Mouse (Mus musculus): Measurements from ENCODE around the gene Negr1. TPM values are rescaled to one million over a fixed set of nuclear protein-coding genes. Genes with fewer than 3 reads are reported as not detected.
"Not testable (repeated sequence)": the region's sequence is repeated elsewhere in the genome, so short reads cannot be mapped to it uniquely, and the experiment has no call there.

The Negr1 gene
- total and polyA plus RNA-seq, 3 experiments: not detected

GRCm38 (mm10) chr3:157044565-157044964 lies 483.0 kb downstream of the Negr1 start:
- dilution Hi-C loops (cut with MboI; ENCODE audit: extremely low pct_ligation_motif_present, extremely low pct_unique_long_range_greater_than_20kb, low sequenced_read_pairs): no loop called here

DNA sequence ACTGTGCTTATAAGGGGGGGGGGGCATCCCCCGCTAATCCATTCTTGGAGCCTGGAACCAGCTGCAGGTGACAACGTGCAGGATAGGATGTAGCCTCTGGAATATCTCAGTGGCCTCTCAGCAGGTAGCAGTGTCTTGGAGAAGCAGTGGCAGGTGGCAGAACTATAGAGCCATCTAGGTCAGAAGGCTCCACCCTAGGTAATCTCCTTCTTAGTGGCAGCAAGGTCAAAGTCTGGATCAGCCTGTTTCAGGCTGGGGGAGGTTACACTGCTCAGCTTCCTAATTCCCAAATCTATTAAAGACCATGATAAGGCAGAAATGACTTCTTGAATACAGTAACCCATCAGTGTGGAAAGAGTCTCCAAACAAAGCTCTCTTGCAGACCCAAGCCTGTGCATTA lies 502.8 kb downstream of the Negr1 start:
- DNase-seq (ENCODE audit: extremely low read depth); H3K4me1 ChIP-seq (ENCODE audit: control insufficient read depth in 1 of 2, insufficient read depth in 2 of 2); in situ Hi-C loops (cut with MboI; ENCODE audit: low pct_ligation_motif_present, low pct_unique_long_range_greater_than_20kb, low sequenced_read_pairs); H3K4me3 ChIP-seq (replicated peaks in 1 of 3; ENCODE audit: low read depth in 2 of 3, low read length in 2 of 3, poor library complexity in 1 of 3); dilution Hi-C loops (cut with MboI; ENCODE audit: extremely low pct_ligation_motif_present, extremely low pct_unique_long_range_greater_than_20kb, low sequenced_read_pairs); H3K36me3 ChIP-seq (replicated peaks in 1 of 2; ENCODE audit: control insufficient read depth in 1 of 2, insufficient read depth in 1 of 2, low read length in 1 of 2); H3K9ac ChIP-seq (ENCODE audit: insufficient read depth, low read depth); H3K4me2 ChIP-seq (ENCODE audit: insufficient read depth, low read depth, poor library complexity, severe bottlenecking); H3K79me2 ChIP-seq (replicated peaks; ENCODE audit: control insufficient read depth, extremely low read depth, insufficient read depth, poor library complexity, severe bottlenecking); H3K27ac ChIP-seq (ENCODE audit: insufficient read depth, low read depth); H3K27me3 ChIP-seq (replicated peaks); H3K9me3 ChIP-seq (replicated peaks; ENCODE audit: low read length): not testable (repeated sequence)

More at GRCm38 (mm10) chr3:157044565-157044964, 483.0 kb downstream of the Negr1 start:
- Histone ChIP-seq H3K4me2 (ENCODE audit: insufficient read depth, low read depth, poor library complexity, severe bottlenecking) (no peak overlapping the region), H3K79me2 (replicated peaks; ENCODE audit: control insufficient read depth, extremely low read depth, insufficient read depth, poor library complexity, severe bottlenecking) (no peaks in the 10 kb centered on the region), H3K4me3 (replicated peaks in 1 of 3; ENCODE audit: low read depth in 2 of 3, low read length in 2 of 3, poor library complexity in 1 of 3) (no peak overlapping the region), H3K27me3 (replicated peaks) (no peaks in the 10 kb centered on the region), H3K4me1 (ENCODE audit: control insufficient read depth in 1 of 2, insufficient read depth in 2 of 2) (no peaks in the 10 kb centered on the region), H3K9ac (ENCODE audit: insufficient read depth, low read depth) (no peak overlapping the region), H3K27ac (ENCODE audit: insufficient read depth, low read depth) (no peak overlapping the region), H3K36me3 (replicated peaks in 1 of 2; ENCODE audit: control insufficient read depth in 1 of 2, insufficient read depth in 1 of 2, low read length in 1 of 2) (no peaks in the 10 kb centered on the region), H3K9me3 (replicated peaks; ENCODE audit: low read length) (no peaks in the 10 kb centered on the region)
- TF ChIP-seq USF2 (conservative IDR thresholded peaks at IDR 0.05; ENCODE audit: low read depth, low read length): no peak
- no peak for DNase-seq (ENCODE audit: extremely low read depth)
- in situ Hi-C loops (cut with MboI; ENCODE audit: low pct_ligation_motif_present, low pct_unique_long_range_greater_than_20kb, low sequenced_read_pairs): no loop called here

DNA sequence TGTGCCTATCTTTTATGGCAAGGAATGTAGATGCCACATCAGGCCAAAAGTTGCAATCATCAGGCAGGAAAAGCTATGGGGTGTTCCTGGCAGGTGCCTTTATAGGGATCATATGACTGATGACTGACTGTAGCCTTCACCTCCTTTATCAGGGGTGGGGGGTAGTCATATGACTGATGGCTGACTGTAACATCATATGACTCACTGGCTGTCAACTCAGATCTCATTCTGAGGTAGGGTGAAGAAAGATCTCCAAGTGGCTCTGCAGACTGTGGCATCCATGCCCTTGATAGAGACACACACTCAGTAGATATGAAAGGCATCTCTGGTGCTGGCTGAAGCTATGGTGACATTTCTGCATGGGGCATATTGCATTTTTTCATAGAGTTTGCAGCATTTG lies 504.7 kb downstream of the Negr1 start:
- Histone ChIP-seq H3K4me3 (replicated peaks in 1 of 3; ENCODE audit: low read depth in 2 of 3, low read length in 2 of 3, poor library complexity in 1 of 3) (no peak overlapping the region), H3K4me1 (ENCODE audit: control insufficient read depth in 1 of 2, insufficient read depth in 2 of 2) (no peaks in the 10 kb centered on the region), H3K36me3 (replicated peaks in 1 of 2; ENCODE audit: control insufficient read depth in 1 of 2, insufficient read depth in 1 of 2, low read length in 1 of 2) (no peaks in the 10 kb centered on the region), H3K4me2 (ENCODE audit: insufficient read depth, low read depth, poor library complexity, severe bottlenecking) (no peak overlapping the region), H3K9me3 (replicated peaks; ENCODE audit: low read length) (no peaks in the 10 kb centered on the region), H3K9ac (ENCODE audit: insufficient read depth, low read depth) (no peak overlapping the region), H3K27ac (ENCODE audit: insufficient read depth, low read depth) (no peak overlapping the region), H3K27me3 (replicated peaks) (no peaks in the 10 kb centered on the region), H3K79me2 (replicated peaks; ENCODE audit: control insufficient read depth, extremely low read depth, insufficient read depth, poor library complexity, severe bottlenecking) (no peaks in the 10 kb centered on the region)
- dilution Hi-C loops (cut with MboI; ENCODE audit: extremely low pct_ligation_motif_present, extremely low pct_unique_long_range_greater_than_20kb, low sequenced_read_pairs) (no loop called here), in situ Hi-C loops (cut with MboI; ENCODE audit: low pct_ligation_motif_present, low pct_unique_long_range_greater_than_20kb, low sequenced_read_pairs) (no loop called here)
- no peak for DNase-seq (ENCODE audit: extremely low read depth)
- no peak for TF ChIP-seq MAFK (IDR thresholded peaks at IDR 0.05; ENCODE audit: insufficient replicate concordance, low read length)
- no peak for TF ChIP-seq ZNF384 (IDR thresholded peaks at IDR 0.05; ENCODE audit: low read depth, low read length)
- no peak for TF ChIP-seq MXI1 (IDR thresholded peaks at IDR 0.05; ENCODE audit: low read depth, low read length)
- TF ChIP-seq EP300 (IDR thresholded peaks at IDR 0.05; ENCODE audit: low read length): no peak
- no peak for TF ChIP-seq UBTF (IDR thresholded peaks at IDR 0.05; ENCODE audit: low read depth, low read length)
- TF ChIP-seq MAX (IDR thresholded peaks at IDR 0.05; ENCODE audit: low read length): no peak
- no peak for TF ChIP-seq SIN3A (IDR thresholded peaks at IDR 0.05; ENCODE audit: low read length)
- no peak for TF ChIP-seq TCF12 (IDR thresholded peaks at IDR 0.05; ENCODE audit: low read depth, low read length)
- TF ChIP-seq HCFC1 (IDR thresholded peaks at IDR 0.05; ENCODE audit: low read depth, low read length): no peak
- TF ChIP-seq CTCF (conservative IDR thresholded peaks at IDR 0.05 in 1 of 2, IDR thresholded peaks at IDR 0.05 in 1 of 2; ENCODE audit: low read depth in 2 of 2, low read length in 2 of 2): no peak
- no peak for TF ChIP-seq ETS1 (conservative IDR thresholded peaks at IDR 0.05; ENCODE audit: low read depth, low read length)
- TF ChIP-seq POLR2A (IDR thresholded peaks at IDR 0.05; ENCODE audit: low read depth, low read length): no peak
- TF ChIP-seq RCOR1 (conservative IDR thresholded peaks at IDR 0.05; ENCODE audit: low read depth, low read length): no peak
- TF ChIP-seq GABPA (IDR thresholded peaks at IDR 0.05; ENCODE audit: insufficient replicate concordance, low read depth, low read length): no peak
- TF ChIP-seq USF1 (IDR thresholded peaks at IDR 0.05; ENCODE audit: low read depth, low read length): no peak
- no peak for TF ChIP-seq KAT2A (IDR thresholded peaks at IDR 0.05; ENCODE audit: insufficient replicate concordance, low read length)
- TF ChIP-seq USF2 (conservative IDR thresholded peaks at IDR 0.05; ENCODE audit: low read depth, low read length): no peak
